Mouse (Mus musculus) gastrocnemius, postnatal 36 days (tissue): ENCODE results near the gene Bcl2l14. TPM values are rescaled to one million over a fixed set of nuclear protein-coding genes. Genes with fewer than 3 reads are reported as not detected.

ENCODE experiments used
- DNase-seq, 2 experiments: peaks; one replicate each; pipeline ENCODE4 v3.0.0; 2022
- intact Hi-C: fragments of 180-260 bp; cut with DNase I; formaldehyde crosslinking; loops from one replicate; pipeline ENCODE4 v1.15.1; 2025
- total RNA-seq, 2 experiments: library from RNA; stranded (reverse); gene quantifications; 2 replicates each; pipeline ENCODE4 v1.2.3; 2021

Bcl2l14 gene
- total RNA-seq, 2 experiments from 2014 or later, result not detected

GRCm38 (mm10) chr6:134439401-134440021 is 43.4 kb downstream of the Bcl2l14 start:
- intact Hi-C loops, result no loop called here

GRCm38 (mm10) chr6:134440023-134440422 is 43.9 kb downstream of the Bcl2l14 start:
- no peak for DNase-seq
- intact Hi-C loops, result no loop called here

More at GRCm38 (mm10) chr6:134439401-134440021, 43.4 kb downstream of the Bcl2l14 start:
- DNase-seq, result peak; percentile 27 to 34

DNA sequence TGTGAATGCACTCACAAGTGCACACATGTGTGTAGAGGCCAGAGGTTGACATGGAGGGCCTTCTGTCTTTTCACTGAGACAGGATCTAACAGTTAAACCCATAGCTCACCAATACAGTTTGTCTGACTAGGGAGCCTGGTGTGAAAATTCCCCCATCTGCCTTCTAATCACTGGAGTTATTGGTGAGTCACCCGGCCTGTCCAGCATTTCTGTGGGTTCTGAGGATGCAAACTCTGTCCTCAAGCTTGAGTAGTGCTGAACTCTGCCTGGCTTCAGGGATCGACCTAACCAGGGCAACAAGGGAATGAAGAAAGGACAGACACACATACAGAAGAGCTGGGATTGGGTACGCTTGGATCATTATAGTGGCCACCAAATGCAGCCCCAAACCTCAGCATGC is 45.6 kb downstream of the Bcl2l14 start:
- intact Hi-C loops, result no loop called here
- DNase-seq, result no peak

- no peak for DNase-seq
- intact Hi-C loops, result no loop called here
Measured at GRCm38 (mm10) chr6:134442219-134442618, 46.1 kb downstream of the Bcl2l14 start.

DNA sequence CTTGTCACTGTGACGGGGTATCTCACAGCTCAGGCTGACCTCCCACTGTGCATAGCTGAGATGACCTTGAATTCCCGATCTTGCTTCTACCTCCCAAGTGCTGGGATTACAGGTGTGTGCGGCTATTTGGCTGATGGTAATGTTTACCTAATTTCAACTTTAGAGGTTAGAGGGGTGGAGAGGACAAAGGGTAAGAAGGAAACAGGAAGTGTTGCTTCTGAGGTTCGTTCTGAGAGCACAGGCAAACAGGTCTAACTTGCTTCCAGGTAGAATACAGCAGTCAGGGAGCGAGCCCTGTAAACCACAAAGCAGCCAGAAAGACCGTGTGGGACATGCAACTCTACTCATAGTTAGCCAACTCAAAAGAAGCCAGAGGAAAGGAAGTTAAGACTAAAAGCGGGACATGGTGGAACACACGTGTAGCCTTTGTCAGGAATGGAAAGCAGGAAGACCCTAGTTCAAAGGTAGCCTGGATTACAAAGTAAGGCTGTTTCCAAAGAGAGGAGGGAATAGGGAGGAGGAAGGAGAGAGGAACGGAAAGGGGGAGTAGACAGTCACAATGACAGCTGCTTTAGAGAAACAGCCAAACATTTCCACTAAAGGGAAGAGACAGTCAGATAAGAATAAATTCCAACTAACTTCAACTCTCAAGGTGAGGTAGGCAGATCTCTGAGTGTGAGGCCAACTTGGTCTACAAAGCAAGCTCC is 47.2 kb downstream of the Bcl2l14 start:
- no peak for DNase-seq
- intact Hi-C loops, result no loop called here

GRCm38 (mm10) chr6:134443925-134444324 is 47.8 kb downstream of the Bcl2l14 start:
- intact Hi-C loops, result no loop called here
- DNase-seq, result no peak

- intact Hi-C loops, result no loop called here
- DNase-seq, result no peak
Measured at GRCm38 (mm10) chr6:134448451-134448850, 52.3 kb downstream of the Bcl2l14 start.

DNA sequence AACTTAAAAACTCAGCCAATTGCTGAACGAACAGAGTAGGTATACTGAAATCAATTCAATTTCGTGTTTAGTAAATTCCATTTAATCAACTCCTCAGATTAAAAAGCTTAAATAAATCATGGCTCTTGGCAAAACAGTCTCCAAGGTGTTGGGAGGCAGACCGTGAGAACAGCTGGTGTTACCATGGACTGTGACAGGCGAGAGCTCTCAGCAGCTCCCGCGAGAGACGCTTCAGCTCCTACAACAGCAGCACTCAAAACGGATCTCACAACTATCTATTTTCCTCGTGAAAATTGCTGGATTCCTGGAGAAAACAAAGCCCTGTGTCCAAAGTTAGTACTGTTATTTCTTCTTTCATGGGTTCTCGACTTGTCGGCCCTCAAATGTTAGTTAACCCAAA is 53.8 kb downstream of the Bcl2l14 start:
- DNase-seq, result no peak
- intact Hi-C loops, result no loop called here

GRCm38 (mm10) chr6:134450661-134451119 is 54.6 kb downstream of the Bcl2l14 start:
- intact Hi-C loops, result no loop called here

DNA sequence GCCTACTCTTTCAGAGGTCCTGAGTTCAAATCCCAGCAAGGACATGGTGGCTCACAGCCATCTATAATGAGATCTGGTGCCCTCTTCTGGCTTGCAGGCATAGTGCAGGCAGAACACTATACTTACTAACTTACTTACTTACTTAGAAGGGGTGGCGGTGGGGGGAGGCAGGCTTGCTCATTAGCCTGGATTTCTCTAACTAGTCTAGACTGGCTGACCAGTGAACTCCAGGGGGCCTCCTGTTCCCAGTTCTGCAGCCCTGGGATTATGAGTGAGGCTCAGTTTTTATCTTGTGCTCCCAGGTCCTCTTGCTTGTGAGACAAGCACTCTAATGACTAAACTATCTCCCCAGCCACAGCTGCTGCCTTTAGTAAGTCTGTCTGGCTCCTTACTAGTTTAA is 58.0 kb downstream of the Bcl2l14 start:
- intact Hi-C loops, result no loop called here
- no peak for DNase-seq

More at GRCm38 (mm10) chr6:134450661-134451119, 54.6 kb downstream of the Bcl2l14 start:
- DNase-seq, result no peak

DNA sequence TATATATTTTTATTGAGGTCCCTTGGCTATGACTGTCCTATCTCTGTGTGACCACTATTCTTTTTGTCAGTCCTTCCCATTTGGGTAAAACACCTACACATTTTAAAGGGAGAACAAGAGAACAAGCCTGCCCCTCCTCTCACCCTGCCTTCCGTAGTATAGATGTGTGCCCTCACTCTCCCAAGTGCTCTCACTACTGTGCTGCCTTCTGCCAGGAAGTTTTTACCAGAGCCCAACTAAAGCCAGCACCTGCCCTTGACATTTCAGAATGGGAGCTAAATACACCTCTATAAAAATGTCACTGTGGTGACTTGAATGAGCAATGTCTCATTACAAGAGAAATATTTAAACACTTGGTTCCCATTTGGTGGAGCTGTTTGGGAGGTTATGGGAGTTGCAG is 62.3 kb downstream of the Bcl2l14 start:
- intact Hi-C loops, result no loop called here
- DNase-seq, result no peak

DNA sequence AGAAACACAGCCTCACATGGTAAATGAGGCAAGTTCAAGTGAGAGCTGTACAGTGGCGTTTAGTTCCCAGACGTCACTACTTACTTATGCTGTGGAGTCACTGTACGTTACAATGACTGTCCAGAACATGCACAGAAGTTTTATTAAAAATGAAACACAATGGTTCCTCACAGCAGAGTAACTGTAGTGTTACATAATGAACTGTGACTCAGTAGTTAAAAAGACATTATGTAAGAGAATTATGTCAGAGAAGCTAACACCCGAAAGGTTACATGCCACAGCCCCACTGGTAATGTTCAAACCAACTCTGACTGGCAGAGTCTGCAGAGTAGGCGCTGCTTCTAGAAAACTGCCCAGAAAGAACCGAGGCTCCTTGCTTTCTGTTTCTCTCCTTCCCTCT is 65.1 kb downstream of the Bcl2l14 start:
- DNase-seq, result no peak
- intact Hi-C loops, result no loop called here

DNA sequence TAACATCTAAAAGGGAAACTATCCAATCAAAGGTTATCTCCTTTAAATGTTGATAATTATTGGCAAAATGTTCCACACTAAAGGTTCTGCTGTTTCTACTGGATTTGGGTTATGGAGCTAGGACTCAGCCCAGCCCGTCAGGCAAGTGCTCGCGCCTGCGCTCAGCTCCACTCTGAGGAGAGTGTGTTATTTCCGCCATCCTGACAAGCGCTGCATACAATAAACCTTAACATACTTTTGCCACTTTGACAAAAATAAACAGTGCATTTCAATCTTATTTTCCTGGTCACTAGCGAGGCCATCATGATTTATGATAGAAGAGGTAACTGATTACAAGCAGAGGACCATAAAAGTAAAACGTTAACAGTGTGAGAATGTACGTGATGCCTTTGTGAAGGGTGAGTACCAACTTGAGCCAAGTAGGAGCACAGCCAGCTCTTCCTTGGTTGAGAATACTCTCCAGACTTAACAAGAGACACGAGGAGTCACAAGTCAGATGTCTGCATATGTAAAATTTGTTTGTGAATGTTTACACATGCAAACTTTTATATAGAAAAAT is 70.6 kb downstream of the Bcl2l14 start:
- intact Hi-C loops, result no loop called here
- DNase-seq, result no peak

DNA sequence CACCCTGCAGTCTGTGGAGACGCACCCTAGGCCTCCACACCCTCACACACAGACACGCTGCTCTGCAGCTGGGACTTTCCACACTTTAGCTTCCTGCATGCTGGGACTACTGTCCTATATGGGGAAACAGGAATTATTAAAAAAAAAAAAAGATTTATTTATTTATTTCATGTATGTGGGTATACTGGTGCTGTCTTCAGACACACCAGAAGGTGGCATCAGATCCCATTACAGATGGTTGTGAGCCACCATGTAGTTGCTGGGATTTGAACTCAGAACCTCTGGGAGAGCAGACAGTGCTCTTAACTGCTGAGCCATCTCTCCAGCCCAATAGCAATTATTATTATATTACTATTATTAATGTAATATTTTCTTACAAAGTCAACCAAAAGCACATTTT is 73.2 kb downstream of the Bcl2l14 start:
- no peak for DNase-seq
- intact Hi-C loops, result no loop called here

DNA sequence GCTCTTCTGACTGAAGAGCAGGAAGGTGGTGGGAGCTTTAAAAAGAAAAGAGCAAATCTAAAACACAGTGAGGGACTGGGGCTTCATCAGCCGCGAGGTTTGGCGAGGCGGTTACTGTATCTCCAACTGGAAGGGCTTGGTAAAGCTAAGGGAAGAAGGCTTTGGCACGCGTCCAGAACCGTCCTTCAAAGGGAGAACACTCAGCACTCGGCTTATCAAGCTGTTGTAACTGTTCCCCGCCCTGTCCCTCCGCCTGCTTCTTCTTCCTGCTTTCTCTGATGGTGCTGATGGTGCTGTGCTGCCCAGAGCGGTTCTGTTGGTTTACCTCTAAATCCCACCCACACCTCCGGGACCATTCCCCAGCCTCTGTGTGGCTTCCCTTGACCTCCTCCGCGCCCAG is 74.7 kb downstream of the Bcl2l14 start:
- DNase-seq, result peak in 1 of 2 experiments; percentile 25
- intact Hi-C loops, result loop anchor here (5.0 kb wide), 1 partner anchor 136 kb away; no protein-coding TSS in a partner anchor

DNA sequence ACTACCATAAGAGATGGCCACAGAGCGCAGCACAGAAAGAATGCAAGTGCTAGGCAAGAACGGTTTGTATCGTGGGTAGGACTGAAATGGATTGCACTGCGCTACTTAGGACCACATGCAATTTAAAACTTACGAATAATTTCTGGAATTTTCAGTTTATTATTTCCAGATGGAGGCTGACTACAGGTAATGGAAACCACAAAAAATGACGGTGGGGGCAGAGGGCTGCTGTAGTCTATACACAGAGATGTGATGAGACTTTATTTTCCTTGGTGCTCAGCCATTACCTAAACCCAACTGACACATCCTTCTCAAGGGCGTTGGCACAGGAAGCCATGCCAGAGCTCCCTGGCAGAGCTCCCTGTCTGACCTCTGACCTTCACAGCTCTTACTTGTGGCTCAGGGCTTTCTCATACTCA is 77.0 kb downstream of the Bcl2l14 start:
- intact Hi-C loops, result loop anchor here (5.0 kb wide), 1 partner anchor 134 kb away; no protein-coding TSS in a partner anchor
- DNase-seq, result no peak

- peak in 1 of 2 experiments; percentile 27 for DNase-seq
- intact Hi-C loops, result no loop called here
Measured at GRCm38 (mm10) chr6:134479481-134479880, 83.4 kb downstream of the Bcl2l14 start.

- intact Hi-C loops, result no loop called here
- no peak for DNase-seq
Measured at GRCm38 (mm10) chr6:134486318-134486717, 90.2 kb downstream of the Bcl2l14 start.
